Mouse (Mus musculus): ENCODE data around the gene Spink4.
A peak's percentile ranks its signal among the peaks of the same experiment; 100 is the strongest.
"Not testable (repeated sequence)": the region's sequence is repeated elsewhere in the genome, so short reads cannot be mapped to it uniquely, and the experiment has no call there.

Gene Spink4

DNA sequence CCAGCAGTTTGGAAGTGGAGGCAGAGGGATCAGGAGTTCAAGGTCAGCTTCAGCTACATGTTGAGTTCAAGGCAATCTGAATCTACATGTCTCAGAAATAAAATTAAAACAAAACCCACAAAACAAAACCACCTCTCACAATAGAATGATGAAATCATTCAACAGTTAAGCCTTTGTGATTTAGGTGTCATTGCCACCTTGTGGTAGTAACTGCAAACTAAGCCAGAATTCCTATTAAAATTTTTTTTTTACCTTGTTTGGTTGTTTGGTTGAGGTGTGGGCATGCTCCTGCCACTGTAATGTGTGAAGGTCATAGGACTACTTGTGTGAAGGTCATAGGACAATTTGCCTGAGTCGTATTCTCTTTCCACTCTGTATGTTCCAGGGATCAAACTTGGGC, 13.6 kb upstream of the Spink4 start:
- peak; percentile 76 for DNase-seq (ENCODE audit: low read depth)

DNA sequence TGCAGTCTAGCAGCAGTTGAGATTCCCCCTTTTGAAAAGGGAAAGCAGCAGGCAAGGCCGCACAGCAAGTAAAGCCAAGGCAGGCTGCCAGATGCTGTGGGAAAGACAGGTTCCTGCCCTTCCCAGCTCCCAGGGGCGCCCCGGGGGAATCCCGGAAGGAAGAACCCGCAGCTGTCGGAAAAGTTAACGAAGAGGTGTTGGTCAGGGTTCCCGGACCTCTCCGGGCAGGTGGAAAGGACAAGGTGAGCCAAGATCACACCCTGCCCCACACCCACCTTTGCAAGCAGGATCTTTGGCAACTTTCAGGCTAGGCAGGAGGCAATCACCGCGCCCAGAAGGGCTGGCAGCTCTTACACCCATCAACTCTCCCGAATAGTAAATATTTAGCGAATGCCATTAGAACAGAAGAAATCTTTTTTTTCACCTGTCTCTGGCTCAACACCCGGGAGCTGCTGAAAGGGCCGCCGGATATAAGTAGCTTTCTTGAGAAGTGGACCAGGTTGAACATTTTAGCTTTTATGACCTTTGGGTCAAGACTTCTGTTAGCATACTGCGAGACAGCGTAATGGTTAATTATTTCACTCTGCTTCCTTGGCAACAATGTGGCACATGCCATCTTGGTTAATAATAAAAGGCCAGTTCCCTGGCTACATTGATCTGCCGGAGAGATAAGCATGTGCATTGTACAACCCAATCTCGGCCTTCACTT, 11.4 kb upstream of the Spink4 start:
- no peak for DNase-seq (ENCODE audit: low read depth)

DNA sequence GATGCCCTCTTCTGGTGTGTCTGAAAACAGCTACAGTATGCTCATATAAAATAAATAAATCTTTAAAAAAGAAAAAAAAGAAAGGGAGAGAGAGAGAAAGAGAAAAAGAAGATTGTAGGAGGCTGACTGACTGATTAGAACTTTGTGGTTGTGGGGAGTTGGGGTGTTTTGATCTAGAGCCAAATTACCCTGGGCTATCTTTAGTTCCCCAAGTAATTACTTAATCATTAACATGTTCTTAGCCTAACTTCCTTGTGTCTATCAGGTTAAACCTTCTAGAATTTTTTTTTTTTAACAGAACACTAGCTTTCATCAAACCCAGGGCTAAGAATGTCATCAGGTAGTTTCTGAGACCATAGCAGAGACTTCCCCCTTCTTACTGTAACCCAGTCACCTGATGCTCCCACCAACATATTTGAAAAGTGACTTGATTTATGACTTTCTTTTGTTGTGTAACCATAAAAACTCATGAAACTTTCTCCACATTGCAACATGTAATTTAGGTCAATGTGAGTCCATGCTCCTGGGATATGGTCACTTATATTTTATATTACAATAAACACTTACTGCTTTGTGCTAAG, 5.5 kb upstream of the Spink4 start:
- no peak for DNase-seq (ENCODE audit: low read depth)

DNA sequence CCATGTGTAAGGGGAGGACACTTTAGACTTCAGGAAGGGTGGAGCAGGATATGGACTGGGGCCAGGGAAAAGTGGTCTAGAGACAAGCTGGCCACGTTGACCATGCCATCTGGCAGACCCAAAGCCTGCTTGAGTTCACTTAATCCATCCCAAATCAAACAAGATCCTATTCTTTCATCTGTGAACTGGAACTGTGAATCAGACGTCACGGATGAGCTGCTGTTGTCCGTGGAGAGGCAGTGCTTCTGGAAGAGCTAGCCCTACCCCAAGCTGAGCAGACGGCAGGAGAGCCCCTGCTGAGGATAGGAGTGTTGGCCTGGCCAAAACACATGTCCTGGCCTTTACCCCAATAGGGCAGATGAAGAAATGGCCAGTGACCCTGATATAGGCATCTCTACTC, 3.9 kb upstream of the Spink4 start:
- no peak for DNase-seq (ENCODE audit: low read depth)

DNA sequence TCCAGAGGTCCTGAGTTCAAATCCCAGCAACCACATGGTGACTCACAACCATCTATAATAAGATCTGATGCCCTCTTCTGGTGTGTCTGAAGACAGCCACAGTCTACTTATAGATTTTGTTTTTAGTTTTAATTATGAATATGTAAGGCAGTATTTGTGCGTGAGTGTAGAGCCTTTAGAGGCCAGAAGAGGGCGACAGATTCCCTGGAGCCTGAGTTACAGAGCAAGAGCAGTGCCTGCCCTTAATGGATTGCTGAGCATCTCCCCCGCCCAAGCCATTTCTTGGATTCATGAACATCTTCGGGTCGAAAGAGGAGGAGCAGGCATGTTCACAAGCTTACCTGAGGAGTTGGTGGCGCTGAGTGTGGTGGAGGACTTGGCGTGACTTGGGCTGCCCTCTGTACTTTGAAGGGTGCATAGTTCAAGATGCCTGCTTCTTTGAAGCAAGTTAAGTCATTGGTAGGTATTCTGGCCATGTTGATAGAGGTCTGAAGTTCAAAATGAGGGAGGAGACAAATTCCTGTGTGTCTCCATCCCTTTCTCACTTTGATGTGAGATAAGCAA, 3.2 kb upstream of the Spink4 start:
- DNase-seq (ENCODE audit: low read depth) = no peak

DNA sequence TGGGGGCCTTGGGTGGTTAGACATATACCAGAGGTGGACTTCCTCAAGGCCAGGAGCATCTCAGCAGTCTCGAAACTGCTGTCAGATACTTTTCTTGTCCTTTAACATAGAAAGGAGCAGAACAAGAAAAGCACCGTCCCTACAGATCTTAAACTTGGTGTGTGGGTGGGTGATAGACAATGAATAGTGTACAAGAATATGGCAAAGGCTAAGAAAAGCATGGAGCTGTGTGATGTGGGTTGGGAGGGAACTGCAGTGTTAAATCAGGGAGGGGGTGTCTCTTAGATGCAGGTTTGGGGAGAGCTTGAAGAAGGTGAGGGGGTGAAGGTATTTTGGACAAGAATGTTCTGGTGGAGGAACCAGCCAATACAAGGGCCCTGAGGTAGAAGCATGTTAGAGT, 724 bp downstream of the Spink4 start:
- no peak for DNase-seq (ENCODE audit: low read depth)

DNA sequence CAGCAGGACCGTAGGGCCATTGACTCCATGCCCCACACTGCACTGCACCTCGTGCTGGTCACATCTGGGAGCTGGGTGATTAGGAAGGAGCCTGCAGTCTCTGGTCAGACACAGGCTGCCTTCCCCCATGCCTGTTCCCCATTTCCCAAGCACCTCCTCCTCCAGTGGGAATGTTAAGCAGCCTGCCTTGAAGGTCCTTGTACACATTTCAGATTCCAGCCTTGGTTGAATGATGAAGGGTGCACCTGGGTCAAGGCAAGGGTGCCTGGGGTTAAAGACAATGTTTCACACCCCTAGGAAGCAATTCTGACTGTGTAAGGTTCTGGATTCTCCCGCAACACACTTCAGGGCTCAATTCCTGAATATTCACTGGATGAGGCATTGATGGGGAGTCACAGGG, 1.4 kb downstream of the Spink4 start:
- DNase-seq (ENCODE audit: low read depth) = no peak

DNA sequence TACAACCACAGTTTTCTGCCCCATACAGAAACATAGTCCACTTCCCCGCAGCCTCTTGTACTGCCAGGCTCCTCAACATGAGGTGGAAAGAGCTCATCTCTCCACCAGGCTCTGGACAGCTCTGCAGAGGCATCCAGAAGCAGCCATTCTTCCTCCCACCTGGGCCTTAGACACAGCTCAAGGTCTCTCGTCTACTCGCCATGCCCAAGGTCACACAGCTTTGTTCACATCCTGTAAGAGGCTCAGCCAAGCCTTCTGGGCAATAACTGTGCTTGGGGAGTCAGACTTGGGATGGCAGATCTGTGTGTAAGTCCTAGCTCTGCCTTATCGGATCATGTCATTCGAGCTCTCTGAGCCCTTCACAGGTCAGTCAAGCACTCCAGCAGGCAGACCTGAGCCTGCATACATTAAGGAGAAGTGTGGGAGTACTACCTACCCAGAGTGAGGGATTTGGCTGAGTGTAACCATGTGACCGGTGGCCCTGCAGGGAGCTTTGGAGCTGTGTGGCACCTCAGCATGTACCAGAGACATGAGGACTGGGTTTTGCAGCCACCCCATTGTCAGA, 3.3 kb downstream of the Spink4 start:
- DNase-seq (ENCODE audit: low read depth) = no peak

DNA sequence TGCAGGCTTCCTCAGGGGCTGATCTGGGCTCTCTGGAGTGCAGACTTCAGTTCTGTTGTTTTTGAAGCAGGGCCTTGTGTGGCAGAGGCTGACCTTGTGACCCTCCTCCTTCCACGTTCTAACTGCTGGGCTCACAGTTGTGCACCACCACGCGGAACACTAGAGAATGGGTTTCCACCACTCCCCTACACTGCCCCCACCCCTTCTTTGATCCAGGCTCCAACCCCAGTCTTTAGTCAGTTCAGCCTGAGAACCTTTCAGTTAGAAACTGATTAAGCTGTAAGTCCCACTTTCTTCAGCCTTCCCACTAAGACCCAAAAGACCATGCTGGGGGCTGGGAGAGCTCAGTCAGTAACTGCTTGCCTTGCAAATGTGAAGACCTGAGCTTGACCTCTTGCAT, 5.7 kb downstream of the Spink4 start:
- no peak for DNase-seq (ENCODE audit: low read depth)

DNA sequence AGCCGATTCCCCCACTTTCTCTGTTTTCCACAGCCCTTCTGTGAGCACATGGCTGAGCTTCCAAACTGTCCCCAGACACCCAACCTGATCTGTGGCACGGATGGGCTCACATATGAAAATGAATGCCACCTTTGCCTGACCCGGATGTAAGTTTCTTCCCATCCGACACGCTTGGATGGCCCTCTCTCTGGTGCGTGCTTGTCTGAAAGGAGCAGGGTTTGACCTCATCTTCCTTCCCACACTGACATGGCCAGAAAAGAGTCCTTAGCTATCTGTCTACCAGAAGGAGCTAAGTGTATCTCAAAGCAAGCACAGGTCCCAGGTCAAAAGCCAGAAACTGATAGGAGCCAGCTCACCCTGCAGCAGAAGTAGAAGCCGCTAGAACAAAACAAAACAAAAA, 9.2 kb downstream of the Spink4 start:
- no peak for DNase-seq (ENCODE audit: low read depth)

DNA sequence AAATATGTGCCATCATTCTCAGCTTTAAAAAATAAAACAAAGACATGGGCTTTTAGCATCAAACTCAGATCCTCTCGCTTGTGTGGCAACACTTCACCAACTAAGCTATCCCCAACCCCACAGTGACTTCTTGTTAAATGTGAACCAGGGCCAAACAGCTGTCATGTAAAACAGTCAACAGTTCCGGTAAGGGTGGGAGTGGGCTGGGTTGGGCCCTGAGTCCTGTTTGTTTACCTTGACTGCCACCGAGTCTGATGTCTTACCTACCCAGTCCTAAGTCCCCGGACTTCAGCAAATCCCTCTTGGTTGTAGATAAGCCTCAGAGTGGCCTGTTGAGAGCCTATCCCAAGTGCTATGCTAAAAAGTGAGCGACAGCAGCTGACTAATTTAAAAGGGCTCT, 13.8 kb downstream of the Spink4 start:
- DNase-seq (ENCODE audit: low read depth) = no peak

DNA sequence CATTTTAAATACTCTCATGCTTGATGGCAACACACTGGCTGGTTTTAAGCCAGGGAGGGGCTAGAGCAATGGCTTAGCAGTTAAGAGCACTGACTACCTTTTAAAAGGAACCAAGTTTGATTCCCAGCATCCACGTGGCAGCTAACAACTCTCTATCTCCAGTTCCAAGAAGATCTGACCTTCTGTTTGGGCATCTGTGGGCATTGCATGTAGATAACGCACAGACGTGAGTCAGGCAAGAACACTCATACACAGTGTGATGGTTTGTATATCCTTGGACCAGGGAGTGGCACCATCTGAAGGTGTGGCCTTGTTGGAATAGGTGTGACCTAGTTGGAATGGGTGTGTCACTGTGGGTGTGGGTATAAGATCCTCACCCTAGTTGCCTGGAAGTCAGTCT, 14.5 kb downstream of the Spink4 start:
- DNase-seq (ENCODE audit: low read depth) = not testable (repeated sequence)

DNA sequence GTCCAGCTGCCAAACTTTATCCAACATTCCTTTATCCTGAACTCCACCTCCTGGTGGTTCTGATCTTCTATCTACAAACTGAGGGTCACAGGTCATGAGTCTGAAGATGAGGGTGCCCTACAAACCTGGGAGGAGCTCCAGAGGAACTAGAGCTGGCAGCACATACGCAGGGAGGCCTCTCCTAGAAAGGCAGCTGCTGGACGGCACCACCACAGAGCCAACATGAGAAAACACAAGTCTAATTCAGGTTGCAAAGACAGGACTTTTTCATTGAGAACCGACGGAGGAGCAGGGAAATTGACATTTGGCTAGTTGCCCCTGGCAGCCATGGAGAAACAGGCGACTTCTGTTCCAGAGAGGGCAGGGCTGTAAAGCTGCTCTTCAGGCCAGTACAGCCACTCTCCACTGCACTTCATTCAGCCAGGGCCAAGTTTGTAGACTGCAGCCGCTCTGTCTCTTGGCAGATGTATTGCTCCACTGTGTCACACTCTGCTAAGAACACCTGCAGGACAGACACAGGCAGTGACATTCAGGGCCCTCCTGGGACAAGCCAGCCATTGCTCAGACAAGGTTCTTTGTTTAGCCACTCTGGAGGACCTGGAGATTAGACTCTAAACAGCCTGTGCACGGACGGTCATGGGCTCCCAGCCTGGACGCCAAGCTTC, 16.5 kb downstream of the Spink4 start:
- DNase-seq (ENCODE audit: low read depth) = no peak

DNA sequence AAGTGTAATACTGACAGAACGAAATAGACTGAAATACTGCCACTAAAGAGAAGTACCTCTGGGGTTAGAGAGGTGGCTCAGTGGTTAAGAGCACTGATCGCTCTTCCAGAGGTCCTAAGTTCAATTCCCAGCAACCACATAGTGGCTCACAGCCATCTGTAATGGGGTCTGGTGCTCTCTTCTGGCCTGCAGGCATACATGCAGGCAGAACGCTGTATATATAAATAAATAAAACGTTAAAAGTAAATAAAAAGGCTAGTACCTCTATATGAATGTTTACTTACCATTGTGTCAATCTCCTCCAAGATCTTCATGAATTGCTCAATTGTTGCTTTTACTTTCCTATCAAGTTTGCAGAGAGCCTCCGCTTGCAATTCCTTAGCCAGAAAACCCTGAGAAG, 18.9 kb downstream of the Spink4 start:
- DNase-seq (ENCODE audit: low read depth) = no peak

DNA sequence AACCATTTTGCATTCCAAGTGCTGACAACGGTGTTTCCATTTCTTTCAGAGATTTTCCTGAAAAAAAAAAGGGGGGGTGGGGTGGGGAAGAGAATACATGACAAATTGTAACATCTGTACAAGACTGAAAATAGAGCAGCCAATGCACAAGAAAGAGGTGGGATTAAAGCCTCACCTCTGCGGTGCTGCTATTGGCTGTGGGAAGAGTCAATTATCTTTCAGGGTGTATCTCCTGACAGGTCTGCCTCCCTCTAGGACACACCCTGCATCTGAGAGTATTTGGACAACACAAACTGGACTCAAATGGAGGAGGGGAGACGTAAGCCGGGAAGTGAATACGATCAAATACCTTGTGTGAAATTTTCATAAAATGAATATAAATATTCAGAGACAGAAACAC, 23.8 kb downstream of the Spink4 start:
- DNase-seq (ENCODE audit: low read depth) = no peak

DNA sequence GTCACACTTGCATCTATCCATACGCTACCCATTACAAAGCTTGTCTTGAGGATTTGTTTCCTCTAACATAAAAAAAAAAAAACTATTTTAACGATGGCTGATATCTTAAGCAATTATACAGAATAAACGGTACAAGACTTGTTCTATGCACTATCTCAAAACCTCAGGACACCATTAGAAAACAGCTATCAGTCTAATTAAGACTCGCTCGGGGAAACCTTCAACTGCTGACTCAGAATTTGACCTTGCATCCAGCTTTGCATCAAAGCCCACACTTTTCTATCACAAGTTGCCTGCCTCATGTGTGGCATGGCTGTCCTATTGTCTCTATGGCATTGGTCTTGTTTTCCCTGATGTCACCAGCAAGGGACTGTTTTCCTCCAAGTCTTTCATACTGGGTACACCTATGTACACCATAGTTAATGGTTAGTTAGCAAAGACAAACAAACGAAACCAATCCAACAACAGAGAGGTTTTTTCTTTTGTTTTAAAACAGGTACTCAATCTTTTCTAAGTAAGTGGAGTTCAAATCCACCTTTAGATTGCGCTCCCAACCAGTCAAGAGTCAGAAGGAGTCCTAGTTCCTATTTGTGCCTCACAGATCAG, 26.8 kb downstream of the Spink4 start:
- no peak for DNase-seq (ENCODE audit: low read depth)

DNA sequence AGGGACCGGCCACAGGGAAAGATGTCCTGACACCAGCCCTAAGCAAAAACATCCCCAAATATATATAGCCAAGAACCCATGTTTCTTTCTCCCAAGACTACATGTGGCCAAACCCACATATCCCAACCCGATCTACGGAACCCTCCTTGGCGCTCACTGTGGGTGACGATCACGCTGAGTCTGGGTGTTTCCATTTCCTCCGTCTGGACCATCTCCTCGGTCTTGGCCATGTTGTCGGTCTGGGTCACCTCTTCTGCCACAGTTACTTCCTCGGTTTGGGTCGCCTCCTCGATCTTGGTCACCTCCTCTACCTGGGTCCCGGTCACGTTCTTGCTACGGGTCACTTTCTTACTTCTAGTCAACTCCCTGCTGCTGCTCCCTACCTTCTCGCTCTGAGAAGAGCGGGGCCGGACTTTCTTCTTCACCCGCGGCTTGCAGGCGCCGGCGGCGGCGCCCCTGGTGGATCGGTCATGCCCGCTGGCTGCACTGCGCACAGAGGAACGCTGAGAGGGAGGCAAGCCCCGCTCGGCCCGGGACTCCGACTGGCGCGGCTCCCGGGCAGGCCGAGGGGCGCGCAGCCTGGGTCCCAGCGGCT, 27.8 kb downstream of the Spink4 start:
- DNase-seq (ENCODE audit: low read depth) = no peak

DNA sequence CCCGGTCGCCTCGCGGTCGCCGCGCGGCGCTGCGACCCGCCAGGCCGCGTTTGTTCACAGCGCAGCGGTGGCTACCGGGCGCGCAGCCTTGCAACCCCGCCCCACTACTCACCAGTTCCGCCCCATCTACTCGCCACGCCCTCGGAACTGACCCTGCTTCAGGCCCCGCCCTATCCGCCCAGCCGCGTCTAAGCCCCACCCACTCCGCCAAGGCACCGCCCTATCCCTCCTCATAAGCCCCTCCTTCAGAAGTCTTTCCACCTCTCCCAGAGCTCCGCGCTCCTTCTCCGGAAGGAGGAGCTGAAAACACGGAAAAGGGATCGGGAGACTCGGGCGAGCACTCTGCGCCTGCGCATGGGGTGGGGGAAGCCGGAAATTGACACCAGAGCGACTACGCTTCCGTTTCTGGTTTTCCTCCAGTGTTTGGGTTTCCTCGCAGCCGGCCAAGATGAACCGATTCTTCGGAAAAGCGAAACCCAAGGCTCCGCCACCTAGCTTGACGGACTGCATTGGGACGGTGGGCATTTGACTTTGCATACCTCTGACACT, 28.4 kb downstream of the Spink4 start, which contains the start of the genes Bag1 and Chmp5:
Gene Bag1, minus strand, starts transcription at position 135 of the 549 bp plus-strand sequence.
Gene Chmp5, plus strand, starts transcription at position 248 of the 549 bp plus-strand sequence.
- peak; percentile 99 for DNase-seq (ENCODE audit: low read depth)

DNA sequence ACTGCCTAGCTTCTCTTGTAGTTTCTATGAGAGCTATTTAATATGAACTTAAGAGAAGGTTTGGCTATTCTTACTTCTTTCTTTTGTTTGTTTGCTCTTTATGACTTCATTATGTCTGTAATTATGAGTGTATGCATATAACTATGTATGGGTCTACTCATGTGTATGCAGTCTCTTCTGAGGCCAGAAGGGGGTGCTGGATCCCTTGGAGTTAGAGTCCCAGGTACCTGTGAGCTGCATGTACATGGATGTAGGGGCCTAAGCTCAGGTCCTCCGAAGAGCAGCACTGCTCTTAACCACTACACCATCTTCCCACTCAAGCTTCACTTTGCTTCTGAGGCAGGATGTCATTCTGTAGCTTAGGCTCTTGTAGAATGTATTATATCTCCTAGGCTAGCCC, 33.7 kb downstream of the Spink4 start:
- peak; percentile 50 for DNase-seq (ENCODE audit: low read depth)

DNA sequence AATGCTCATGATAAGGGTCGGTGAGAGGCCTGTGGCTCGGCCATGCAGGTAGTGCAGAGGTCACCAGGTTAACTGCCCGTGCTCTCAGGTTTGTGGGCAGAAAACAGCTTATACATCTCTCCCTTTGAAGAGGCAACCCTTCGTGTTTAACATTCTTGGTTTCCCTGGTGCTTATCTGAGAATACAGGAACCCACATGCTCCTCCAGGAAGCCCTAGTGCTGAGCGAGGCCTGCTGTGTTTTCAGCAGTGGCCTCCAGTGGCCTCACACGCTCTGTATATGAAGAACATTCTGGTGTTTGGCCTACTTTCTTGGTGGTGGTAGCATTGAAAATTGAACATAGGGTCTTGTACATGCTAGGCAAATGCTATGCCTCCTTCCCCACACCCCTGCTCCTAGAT, 36.1 kb downstream of the Spink4 start:
- DNase-seq (ENCODE audit: low read depth) = no peak

DNA sequence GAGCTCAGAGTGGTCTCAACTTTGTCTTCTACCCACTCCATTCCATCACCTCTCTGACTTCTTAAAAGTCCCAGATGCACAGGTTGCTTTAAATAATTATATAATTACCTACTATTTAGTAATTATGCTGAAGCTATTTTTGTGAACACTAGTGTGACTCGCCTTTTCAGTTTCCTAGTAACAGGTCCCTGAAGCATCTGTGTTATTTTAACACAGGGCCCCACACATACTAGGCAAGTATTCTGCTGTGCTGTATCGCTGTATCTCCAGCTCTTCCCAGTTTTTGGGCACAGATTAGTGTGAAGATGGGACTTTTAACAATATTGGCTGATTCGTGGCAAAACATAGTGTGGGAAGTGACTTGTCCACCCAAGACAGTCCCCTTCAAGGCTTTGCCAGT, 43.7 kb downstream of the Spink4 start:
- no peak for DNase-seq (ENCODE audit: low read depth)

DNA sequence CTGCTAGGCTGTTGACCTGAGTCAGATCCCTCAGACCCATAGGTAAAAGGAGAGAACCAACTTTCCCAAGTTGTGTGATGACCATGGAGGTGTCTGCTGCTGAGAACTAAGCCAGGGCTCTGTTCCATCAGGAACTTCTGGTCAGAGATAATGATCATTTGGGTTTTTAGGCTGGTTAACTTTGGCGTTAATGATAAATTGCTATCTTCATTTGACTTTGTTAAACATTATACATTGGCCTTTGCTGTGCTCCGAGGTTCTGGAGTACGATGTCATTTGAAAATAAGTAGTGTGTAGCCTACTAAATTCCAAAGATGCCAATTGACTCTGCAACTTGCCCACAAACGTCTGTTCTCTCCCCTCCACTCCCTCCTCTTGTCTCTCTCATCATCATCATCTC, 49.3 kb downstream of the Spink4 start:
- DNase-seq (ENCODE audit: low read depth) = no peak

Data from naive thymus-derived CD4-positive, alpha-beta T cell, adult 2 months (primary cell).